Mouse (Mus musculus) liver, embryonic 14.5 days (tissue): Measurements from ENCODE around the gene Lrrc32.

Experiments used
- CTCF ChIP-seq: IDR thresholded peaks from 2 replicates; pipeline ENCODE4 v1.5.1; 2016; ENCODE audit warnings: antibody characterized with exemption, low read depth, control low read depth
- EP300 ChIP-seq: IDR thresholded peaks from 2 replicates; pipeline ENCODE4 v1.6.1; 2016; ENCODE audit warnings: antibody characterized with exemption, low read depth

- TF ChIP-seq CTCF (no peak), EP300 (no peak)
Measured at GRCm38 (mm10) chr7:98498101-98498500, 9.0 kb downstream of the Lrrc32 start.
